Mouse (Mus musculus): ENCODE measurements around the gene Col9a2. TPM values are rescaled to one million over a fixed set of nuclear protein-coding genes. Genes with fewer than 3 reads are reported as not detected.

The Col9a2 gene
- polyA plus RNA-seq, 2 experiments from 2014 or later: not detected

DNA sequence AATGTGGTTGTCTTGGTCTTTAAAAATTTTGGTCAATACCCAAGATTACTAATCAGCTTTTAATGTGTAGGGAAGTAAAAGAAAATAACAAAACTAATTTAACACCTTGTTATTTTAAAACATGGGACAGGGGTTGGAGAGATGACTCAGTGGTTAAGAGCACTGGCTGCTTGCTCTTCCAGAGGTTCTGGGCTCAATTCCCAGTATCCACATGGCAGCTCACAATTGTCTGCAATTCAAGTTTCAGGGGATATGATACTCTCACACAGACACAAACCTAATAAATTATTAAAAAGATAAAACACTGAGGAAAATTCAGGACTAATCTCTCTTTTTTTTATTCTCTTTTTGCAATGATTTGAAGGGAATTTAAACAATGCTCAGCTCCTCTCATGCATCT lies 45.3 kb downstream of the Col9a2 start:
- no peak for ATAC-seq

- ATAC-seq: no peak
These were observed 49.5 kb downstream of the Col9a2 start for GRCm38 (mm10) chr4:121088696-121089095.

DNA sequence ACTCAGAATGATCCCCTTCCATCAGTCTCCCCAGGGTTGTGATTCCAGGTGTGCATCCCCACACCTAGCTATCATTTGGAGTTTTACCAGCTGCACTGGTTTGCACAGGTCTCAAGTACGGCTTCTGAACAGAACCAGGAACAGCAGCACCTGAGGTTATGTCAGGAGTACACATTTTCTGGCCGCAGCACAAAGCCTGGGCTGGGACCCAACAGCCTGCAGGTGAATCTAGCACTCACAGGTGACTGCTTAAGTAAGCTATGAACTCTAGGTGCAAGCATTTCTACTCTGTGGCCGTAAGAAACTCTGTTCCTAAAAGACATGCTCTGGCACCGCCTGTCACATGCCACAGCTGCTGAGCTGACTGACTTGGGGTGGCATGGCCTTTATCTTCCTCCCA lies 51.0 kb downstream of the Col9a2 start:
- ATAC-seq: no peak

DNA sequence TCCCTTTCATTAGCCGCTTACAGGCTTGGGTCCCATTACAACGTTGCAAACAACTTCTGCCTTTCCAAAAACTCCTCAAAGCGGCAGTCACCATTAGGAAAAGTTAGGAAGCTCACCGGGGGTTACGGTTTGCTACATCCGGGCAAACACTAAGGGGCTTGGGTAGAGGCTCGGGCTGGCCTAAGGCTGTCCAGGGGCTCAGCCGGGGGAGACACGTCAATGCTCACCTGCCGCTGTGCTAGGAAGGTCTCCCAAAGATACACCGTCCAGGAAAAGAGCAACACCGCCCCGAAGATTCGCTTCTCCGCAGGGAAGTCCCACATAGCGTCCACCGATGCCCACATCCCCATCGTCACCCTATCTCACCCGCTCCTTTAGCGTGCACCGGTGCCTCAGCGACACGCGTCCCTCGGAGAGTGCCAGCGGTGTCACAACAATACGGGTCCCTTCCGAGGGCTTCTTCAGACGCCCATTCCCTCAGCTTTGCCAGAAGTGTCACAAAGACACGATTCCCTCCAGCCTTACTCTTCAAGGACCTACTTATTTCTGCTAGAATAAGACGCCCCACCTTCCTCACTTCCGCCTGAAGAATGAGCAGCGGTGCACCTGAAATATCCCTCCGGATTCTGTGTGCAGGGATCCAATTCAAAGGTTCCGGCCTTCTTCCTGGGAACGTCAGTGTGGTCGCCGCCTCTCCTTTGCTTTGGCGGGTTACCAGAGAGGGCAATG lies 58.6 kb downstream of the Col9a2 start, which contains the start of gene Zmpste24:
Zmpste24 (minus strand) TSS at position 592 of the 729 bp plus-strand sequence.
- ATAC-seq: peak; percentile 85

- ATAC-seq: no peak
These were observed 64.1 kb downstream of the Col9a2 start for GRCm38 (mm10) chr4:121103304-121103703.

Other genes with a start within 250 kb of the Col9a2 start
- gene Nfyc, start 207.8 kb upstream of the Col9a2 start, polyA plus RNA-seq (2017; shearing (Covaris generic)): 10 to 100 TPM; 64.7 to 67.5 TPM
- gene Rims3, start 184.6 kb upstream of the Col9a2 start, polyA plus RNA-seq (2017; shearing (Covaris generic)): 1 to 10 TPM in 1 of 2 experiments, under 1 TPM in 1; 0.63 to 1.2 TPM
- 10 to 100 TPM; 32.5 to 33.4 TPM for gene Exo5, start 114.4 kb upstream of the Col9a2 start, polyA plus RNA-seq (2017; shearing (Covaris generic))
- 1 to 10 TPM; 1.1 to 1.2 TPM for gene Zfp69, start 87.7 kb upstream of the Col9a2 start, polyA plus RNA-seq (2017; shearing (Covaris generic))
- 10 to 100 TPM; 34.0 to 37.4 TPM for gene Smap2, start 22.1 kb upstream of the Col9a2 start, polyA plus RNA-seq (2017; shearing (Covaris generic))
- 10 to 100 TPM; 42.8 to 56.3 TPM for gene Zmpste24, start 58.9 kb downstream of the Col9a2 start, polyA plus RNA-seq (2017; shearing (Covaris generic))
- not detected for gene Tmco2, start 69.8 kb downstream of the Col9a2 start, polyA plus RNA-seq (2017; shearing (Covaris generic))
- 10 to 100 TPM; 14.1 to 22.1 TPM for gene Rlf, start 175.7 kb downstream of the Col9a2 start, polyA plus RNA-seq (2017; shearing (Covaris generic))